Mouse (Mus musculus) CH12.LX (cell line): ENCODE results near the gene Me1. TPM values are rescaled to one million over a fixed set of nuclear protein-coding genes. Genes with fewer than 3 reads are reported as not detected.

Experiments
- DNase-seq: peaks from one replicate; pipeline ENCODE4 v3.0.0-alpha.2; 2013; ENCODE audit errors: extremely low read depth
- H3K27ac ChIP-seq: 2 replicates; pipeline ENCODE4 v1.5.1; 2012; ENCODE audit warnings: low read depth, mild to moderate bottlenecking, control low read depth, moderate library complexity; ENCODE audit not compliant: insufficient read depth
- H3K27me3 ChIP-seq: replicated peaks from 2 replicates; pipeline ENCODE3; 2012; ENCODE audit warnings: inconsistent platforms
- H3K36me3 ChIP-seq, 2 experiments: replicated peaks in 1 of 2; 2 replicates each; pipeline versions ENCODE3 to v1.6.1; 2012; ENCODE audit warnings: inconsistent platforms in 1 of 2, low read length in 1 of 2, mild to moderate bottlenecking in 1 of 2, mixed read lengths in 1 of 2, moderate library complexity in 1 of 2; ENCODE audit not compliant: control insufficient read depth in 1 of 2, insufficient read depth in 1 of 2
- H3K4me1 ChIP-seq, 2 experiments: 2 replicates each; pipeline ENCODE4 v1.6.1; 2012; ENCODE audit warnings: inconsistent platforms in 1 of 2, moderate library complexity in 1 of 2; ENCODE audit not compliant: insufficient read depth in 2 of 2, control insufficient read depth in 1 of 2
- H3K4me2 ChIP-seq: 2 replicates; pipeline ENCODE4 v1.6.1; 2012; ENCODE audit warnings: low read depth, mild to moderate bottlenecking, control low read depth; ENCODE audit not compliant: poor library complexity, insufficient read depth, severe bottlenecking
- H3K4me3 ChIP-seq, 3 experiments: fragments of 150-350 bp in 1 of 3; sonication (generic) in 1 of 3; replicated peaks in 1 of 3; 2 replicates each; pipeline versions ENCODE3 to v1.5.1; 2011 to 2012; ENCODE audit warnings: low read depth in 2 of 3, low read length in 2 of 3, mild to moderate bottlenecking in 2 of 3, moderate library complexity in 2 of 3, control low read depth in 1 of 3, improper control_type of control experiment in 1 of 3, inconsistent platforms in 1 of 3, mixed read lengths in 1 of 3; ENCODE audit not compliant: poor library complexity in 1 of 3
- H3K79me2 ChIP-seq: replicated peaks from 2 replicates; pipeline ENCODE4 v1.6.1; 2012; ENCODE audit warnings: mild to moderate bottlenecking, moderate library complexity; ENCODE audit not compliant: control insufficient read depth, poor library complexity, insufficient read depth, severe bottlenecking; ENCODE audit errors: extremely low read depth
- H3K9ac ChIP-seq: 2 replicates; pipeline ENCODE4 v1.6.1; 2012; ENCODE audit warnings: low read depth, mild to moderate bottlenecking, control low read depth, moderate library complexity; ENCODE audit not compliant: insufficient read depth
- H3K9me3 ChIP-seq: replicated peaks from 2 replicates; pipeline ENCODE3; 2012; ENCODE audit warnings: low read length, inconsistent platforms, mixed read lengths
- BHLHE40 ChIP-seq: IDR thresholded peaks from 2 replicates; pipeline ENCODE4 v1.6.1; 2011; ENCODE audit warnings: mild to moderate bottlenecking, low read depth, low read length, improper control_type of control experiment
- CHD1 ChIP-seq: IDR thresholded peaks from 2 replicates; pipeline ENCODE4 v1.6.1; 2012; ENCODE audit warnings: low read depth, low read length, improper control_type of control experiment, inconsistent platforms
- ELF1 ChIP-seq: IDR thresholded peaks from 2 replicates; pipeline ENCODE4 v1.6.1; 2014; ENCODE audit warnings: low read depth, mild to moderate bottlenecking, inconsistent platforms, low read length, improper control_type of control experiment
- GABPA ChIP-seq: IDR thresholded peaks from 2 replicates; pipeline ENCODE4 v1.6.1; 2012; ENCODE audit warnings: low read depth, low read length, improper control_type of control experiment, inconsistent platforms; ENCODE audit not compliant: insufficient replicate concordance
- MAFK ChIP-seq: IDR thresholded peaks from 2 replicates; pipeline ENCODE4 v1.6.1; 2011; ENCODE audit warnings: low read length, improper control_type of control experiment; ENCODE audit not compliant: insufficient replicate concordance
- MAZ ChIP-seq: IDR thresholded peaks from 2 replicates; pipeline ENCODE4 v1.6.1; 2012; ENCODE audit warnings: low read depth, mild to moderate bottlenecking, inconsistent platforms, low read length, improper control_type of control experiment, moderate library complexity
- MYC ChIP-seq: IDR thresholded peaks from 2 replicates; pipeline ENCODE4 v1.6.1; 2011; ENCODE audit warnings: low read depth, mild to moderate bottlenecking, improper control_type of control experiment, low read length
- NRF1 ChIP-seq: IDR thresholded peaks from 2 replicates; pipeline ENCODE4 v1.6.1; 2014; ENCODE audit warnings: low read depth, mild to moderate bottlenecking, inconsistent platforms, low read length, improper control_type of control experiment, moderate library complexity
- POLR2A ChIP-seq: IDR thresholded peaks from 2 replicates; pipeline ENCODE4 v1.6.1; 2011; ENCODE audit warnings: low read depth, mild to moderate bottlenecking, improper control_type of control experiment, low read length
- POLR2AphosphoS2 ChIP-seq: IDR thresholded peaks from 2 replicates; pipeline ENCODE4 v1.6.1; 2011; ENCODE audit warnings: low read depth, low read length, improper control_type of control experiment
- RAD21 ChIP-seq: IDR thresholded peaks from 2 replicates; pipeline ENCODE4 v1.6.1; 2011; ENCODE audit warnings: low read depth, mild to moderate bottlenecking, low read length, improper control_type of control experiment, moderate library complexity
- SIN3A ChIP-seq: IDR thresholded peaks from 2 replicates; pipeline ENCODE4 v1.6.1; 2012; ENCODE audit warnings: low read length, improper control_type of control experiment, inconsistent platforms
- SMC3 ChIP-seq: IDR thresholded peaks from 2 replicates; pipeline ENCODE4 v1.6.1; 2011; ENCODE audit warnings: low read depth, low read length, improper control_type of control experiment
- TBP ChIP-seq: conservative IDR thresholded peaks from 2 replicates; pipeline ENCODE4 v1.6.1; 2011; ENCODE audit warnings: low read depth, low read length, improper control_type of control experiment
- UBTF ChIP-seq: IDR thresholded peaks from 2 replicates; pipeline ENCODE4 v1.6.1; 2012; ENCODE audit warnings: low read depth, mild to moderate bottlenecking, inconsistent platforms, low read length, improper control_type of control experiment, moderate library complexity
- USF1 ChIP-seq: IDR thresholded peaks from 2 replicates; pipeline ENCODE4 v1.6.1; 2014; ENCODE audit warnings: low read depth, mild to moderate bottlenecking, inconsistent platforms, low read length, improper control_type of control experiment
- USF2 ChIP-seq: conservative IDR thresholded peaks from 2 replicates; pipeline ENCODE4 v1.6.1; 2011; ENCODE audit warnings: low read depth, low read length, improper control_type of control experiment
- ZKSCAN1 ChIP-seq: IDR thresholded peaks from 2 replicates; pipeline ENCODE4 v1.6.1; 2012; ENCODE audit warnings: low read depth, inconsistent platforms, low read length, improper control_type of control experiment, borderline replicate concordance
- dilution Hi-C: fragments of 300-500 bp; cut with MboI; formaldehyde crosslinking; loops from 2 replicates; pipeline ENCODE4 v1.14.3; 2020; ENCODE audit warnings: low sequenced_read_pairs; ENCODE audit not compliant: extremely low pct_unique_long_range_greater_than_20kb, extremely low pct_ligation_motif_present
- in situ Hi-C: fragments of 300-500 bp; cut with MboI; formaldehyde crosslinking; loops from 3 replicates; pipeline ENCODE4 v1.14.3; 2019; ENCODE audit warnings: low sequenced_read_pairs, low pct_ligation_motif_present, low pct_unique_long_range_greater_than_20kb, mixed read lengths
- polyA plus RNA-seq: library from polyadenylated mRNA; unstranded; fragments of >175 nt; gene quantifications from 2 replicates; pipeline ENCODE4 v1.2.1, GENCODE M21; 2012; ENCODE audit warnings: low read depth; ENCODE audit not compliant: insufficient read length
- total RNA-seq, 2 experiments: library from RNA; depleted of rRNA; stranded (reverse); fragments of 300-350 nt in 1 of 2; fragments of >200 nt in 1 of 2; gene quantifications; 2 replicates each; pipeline ENCODE4 v1.2.3; 2012 to 2014

Gene Me1
- total and polyA plus RNA-seq, 3 experiments: 9.4 to 39.9 (median 16.7) TPM

DNA sequence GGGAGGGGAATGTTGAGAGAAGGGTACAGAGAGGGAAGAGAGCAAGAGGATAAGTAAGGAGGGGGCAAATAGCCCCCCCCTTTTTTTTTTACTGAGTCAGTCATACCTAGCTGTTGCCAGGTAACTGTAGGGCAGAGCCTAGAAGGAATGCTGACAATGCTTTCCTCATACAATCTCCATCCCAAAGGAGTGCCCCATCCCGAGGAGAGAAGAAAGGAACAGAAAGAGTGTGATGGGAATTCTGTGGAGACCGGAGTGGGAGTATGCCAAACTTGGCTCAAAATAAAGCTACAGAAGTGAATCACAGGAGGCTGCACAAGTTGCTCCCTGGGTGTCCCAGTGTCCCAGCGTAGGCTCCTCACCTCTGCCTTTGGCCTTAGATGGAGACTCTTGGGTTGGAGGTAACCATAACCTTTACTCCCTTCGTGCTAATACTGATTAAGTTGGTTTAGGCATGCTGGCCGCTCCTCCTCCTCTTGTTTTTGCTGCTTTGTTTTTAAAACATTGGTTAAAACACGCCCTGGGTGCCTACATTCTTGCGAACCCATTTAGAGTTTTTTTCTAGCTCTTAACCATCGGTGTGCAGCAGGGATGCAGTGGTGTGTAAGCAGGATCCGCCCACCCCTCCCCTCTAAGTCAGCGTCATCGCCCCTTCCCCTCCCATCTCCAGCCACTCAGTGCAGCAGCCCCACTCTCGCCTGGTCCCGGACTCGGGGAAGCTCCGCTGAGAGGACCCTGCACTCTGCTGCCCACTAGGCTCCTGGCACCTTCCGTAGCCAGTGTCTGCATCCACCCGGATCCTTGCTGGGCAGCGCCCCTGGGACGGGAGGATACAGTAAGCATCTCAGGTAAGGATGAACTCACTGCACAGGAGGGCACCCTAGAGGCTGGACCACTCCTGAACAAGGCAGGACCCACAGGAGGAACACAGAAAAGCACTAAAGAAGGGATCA is 47.5 kb upstream of the Me1 start, which contains the start of gene Prss35:
Gene Prss35, plus strand, starts transcription at position 691 of the 953 bp plus-strand sequence.
- H3K9me3 ChIP-seq: no peaks in the 10 kb centered on the region
- H3K4me2 ChIP-seq: no peak within 1 kb of the TSS
- H3K4me1 ChIP-seq: peaks cover 0 to 6% of the 10 kb centered on the region in 2 experiments; a peak in 3 of 4 replicates
- dilution Hi-C loops: no loop called here
- H3K79me2 ChIP-seq: no peaks in the 10 kb centered on the region
- no peak within 1 kb of the TSS for H3K27ac ChIP-seq
- DNase-seq: no peak
- H3K9ac ChIP-seq: no peak within 1 kb of the TSS
- H3K4me3 ChIP-seq: no peak within 1 kb of the TSS
- in situ Hi-C loops: loop anchor here (5.0 to 25.0 kb wide), 2 partner anchors 151 to 281 kb away; partner anchors contain the start of genes Dop1a and Ube2cbp
- no peak for TF ChIP-seq SMC3
- no peaks in the 10 kb centered on the region for H3K36me3 ChIP-seq
- H3K27me3 ChIP-seq: no peaks in the 10 kb centered on the region

DNA sequence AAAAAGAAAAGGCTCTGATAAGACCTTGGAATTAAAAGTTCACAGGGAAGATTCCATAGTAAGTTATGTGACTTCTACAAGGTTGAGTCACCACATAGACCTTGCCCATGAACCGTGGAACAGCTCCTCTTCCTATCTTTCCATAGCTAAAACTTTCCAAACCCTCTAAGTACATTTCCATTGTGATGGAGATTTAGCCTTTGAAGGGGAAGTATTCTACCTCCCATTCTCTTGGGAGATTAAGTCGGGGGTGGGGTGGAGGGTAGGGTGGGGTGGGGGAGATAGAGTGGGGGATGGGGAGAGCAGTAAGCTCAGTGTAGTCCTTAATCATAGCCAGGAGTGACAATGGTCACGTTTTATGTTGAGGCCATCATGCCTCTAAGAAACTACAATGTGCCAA is 44.2 kb upstream of the Me1 start:
- no peak for DNase-seq
- H3K27ac ChIP-seq: no peak overlapping the region
- in situ Hi-C loops: loop anchor here (5.0 to 25.0 kb wide), 2 partner anchors 148 to 278 kb away; partner anchors contain the start of genes Dop1a and Ube2cbp
- H3K4me2 ChIP-seq: no peak overlapping the region
- H3K36me3 ChIP-seq: no peaks in the 10 kb centered on the region
- dilution Hi-C loops: no loop called here
- H3K79me2 ChIP-seq: no peaks in the 10 kb centered on the region
- TF ChIP-seq ELF1: no peak
- no peak for TF ChIP-seq CHD1
- TF ChIP-seq GABPA: no peak
- TF ChIP-seq MYC: no peak
- TF ChIP-seq USF1: no peak
- TF ChIP-seq MAFK: no peak
- TF ChIP-seq ZKSCAN1: no peak
- TF ChIP-seq POLR2AphosphoS2: no peak
- no peak overlapping the region for H3K4me3 ChIP-seq
- no peaks in the 10 kb centered on the region for H3K27me3 ChIP-seq
- H3K9me3 ChIP-seq: no peaks in the 10 kb centered on the region
- no peaks in the 10 kb centered on the region for H3K4me1 ChIP-seq
- H3K9ac ChIP-seq: no peak overlapping the region

- H3K9ac ChIP-seq: no peak overlapping the region
- TF ChIP-seq SIN3A (no peak), UBTF (no peak), POLR2A (no peak), BHLHE40 (no peak), RAD21 (no peak), USF1 (no peak), MAZ (no peak), ZKSCAN1 (no peak), TBP (no peak), USF2 (no peak), NRF1 (no peak)
- H3K4me2 ChIP-seq: no peak overlapping the region
- no peaks in the 10 kb centered on the region for H3K79me2 ChIP-seq
- H3K36me3 ChIP-seq: no peaks in the 10 kb centered on the region
- no peaks in the 10 kb centered on the region for H3K9me3 ChIP-seq
- H3K4me1 ChIP-seq: no peaks in the 10 kb centered on the region
- no peak overlapping the region for H3K27ac ChIP-seq
- in situ Hi-C loops: loop anchor here (25.0 kb wide), 1 partner anchor 276 kb away; the partner anchor contains the start of genes Dop1a and Ube2cbp
- dilution Hi-C loops: no loop called here
- H3K27me3 ChIP-seq: no peaks in the 10 kb centered on the region
- no peak overlapping the region for H3K4me3 ChIP-seq
- DNase-seq: no peak
Measured at GRCm38 (mm10) chr9:86738801-86739200, 43.0 kb upstream of the Me1 start.
